Mouse (Mus musculus) E14TG2a.4 (cell line): ENCODE data around the gene Mrps5.

Source experiments
- H3K27me3 ChIP-seq: 2 replicates; pipeline ENCODE4 v1.6.1; 2014; ENCODE audit warnings: low read length, control low read depth; ENCODE audit not compliant: insufficient read depth
- H3K36me3 ChIP-seq: 2 replicates; pipeline ENCODE4 v1.6.1; 2014; ENCODE audit warnings: low read length, control low read depth; ENCODE audit not compliant: insufficient read depth
- H3K4me1 ChIP-seq: replicated peaks from 2 replicates; pipeline ENCODE4 v1.6.1; 2014; ENCODE audit warnings: low read depth, low read length, control low read depth
- H3K4me3 ChIP-seq: replicated peaks from 2 replicates; pipeline ENCODE4 v1.5.1; 2014; ENCODE audit warnings: mild to moderate bottlenecking, low read length
- H3K9me3 ChIP-seq: 2 replicates; pipeline ENCODE4 v1.6.1; 2014; ENCODE audit warnings: low read length, control low read depth
- CTCF ChIP-seq: conservative IDR thresholded peaks from 2 replicates; pipeline ENCODE4 v1.5.1; 2014; ENCODE audit warnings: low read length
- NANOG ChIP-seq: IDR thresholded peaks from 2 replicates; pipeline ENCODE4 v1.6.1; 2014; ENCODE audit warnings: borderline replicate concordance, low read length, mixed read lengths
- POU5F1 ChIP-seq: IDR thresholded peaks from 2 replicates; pipeline ENCODE4 v1.6.1; 2014; ENCODE audit warnings: low read length, borderline replicate concordance

The Mrps5 gene

GRCm38 (mm10) chr2:127586694-127587513 is at the start of gene Mrps5, which contains the start of gene Zfp661:
Gene Mrps5, plus strand, starts transcription at chr2:127587222.
Gene Zfp661, minus strand, starts transcription at chr2:127587094.
- Histone ChIP-seq H3K4me1 (peaks cover 57% of the 10 kb centered on the region), H3K4me3 (peak within 1 kb of the TSS; percentile 97), H3K36me3 (peaks cover 13% of the 10 kb centered on the region), H3K27me3 (peaks cover 3% of the 10 kb centered on the region), H3K9me3 (no peaks in the 10 kb centered on the region)
- TF ChIP-seq NANOG = no peak
- TF ChIP-seq CTCF = no peak
- no peak for TF ChIP-seq POU5F1

DNA sequence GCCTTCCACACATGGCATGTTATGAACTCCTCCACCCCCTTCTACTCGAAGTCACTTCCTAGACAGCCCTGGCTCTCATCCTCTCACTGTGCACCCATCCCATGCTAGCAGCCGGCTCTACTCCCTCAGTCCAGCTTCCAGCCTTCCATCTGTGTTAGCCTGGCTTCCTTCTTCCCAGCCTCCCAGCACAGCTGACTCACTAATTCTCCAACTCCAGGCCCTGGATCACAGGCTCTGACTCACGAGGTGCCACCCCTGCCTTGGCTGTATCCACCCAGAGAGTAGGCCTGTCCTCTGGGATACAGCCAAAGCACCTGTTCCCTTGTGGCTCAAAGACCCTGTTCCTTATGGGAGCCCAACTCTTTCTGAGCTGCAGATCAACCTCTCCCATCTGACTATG is 49.5 kb upstream of the Mrps5 start:
- Histone ChIP-seq H3K4me1 (peaks cover 21% of the 10 kb centered on the region), H3K36me3 (no peaks in the 10 kb centered on the region), H3K27me3 (peaks cover 69% of the 10 kb centered on the region), H3K4me3 (no peak overlapping the region), H3K9me3 (no peaks in the 10 kb centered on the region)
- TF ChIP-seq CTCF (no peak), POU5F1 (no peak), NANOG (no peak)

DNA sequence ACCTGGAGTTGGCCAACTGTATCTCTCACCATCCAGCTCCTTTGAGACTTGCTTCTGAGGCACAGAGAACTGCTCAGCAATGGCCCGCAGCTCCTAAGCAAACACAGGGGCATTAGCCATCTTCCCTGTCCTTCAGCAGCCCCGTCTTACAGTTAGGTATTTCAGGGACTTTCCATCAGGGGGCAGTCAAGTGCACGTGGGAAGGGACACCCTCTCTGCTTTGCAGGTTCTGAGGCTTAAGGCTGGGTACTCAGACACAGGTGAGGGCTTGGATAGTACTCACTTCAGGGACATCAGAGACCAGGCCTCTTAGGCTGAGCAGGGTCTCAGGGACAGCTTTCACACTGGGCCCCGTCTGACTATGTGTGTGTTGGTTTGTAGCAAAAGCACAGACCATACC is 47.5 kb upstream of the Mrps5 start:
- Histone ChIP-seq H3K36me3 (no peaks in the 10 kb centered on the region), H3K9me3 (no peaks in the 10 kb centered on the region), H3K27me3 (peaks cover 77% of the 10 kb centered on the region), H3K4me1 (peaks cover 18% of the 10 kb centered on the region), H3K4me3 (no peak overlapping the region)
- TF ChIP-seq NANOG = no peak
- TF ChIP-seq POU5F1 = no peak
- TF ChIP-seq CTCF = peak; percentile 52

GRCm38 (mm10) chr2:127541185-127541584 is 45.8 kb upstream of the Mrps5 start, which contains the start of gene Prom2:
Gene Prom2, minus strand, starts transcription at chr2:127541467.
- H3K9me3 ChIP-seq = no peaks in the 10 kb centered on the region
- peaks cover 18% of the 10 kb centered on the region for H3K4me1 ChIP-seq
- H3K36me3 ChIP-seq = no peaks in the 10 kb centered on the region
- peaks cover 79% of the 10 kb centered on the region for H3K27me3 ChIP-seq
- no peak for TF ChIP-seq CTCF
- no peak for TF ChIP-seq NANOG
- no peak for TF ChIP-seq POU5F1
- H3K4me3 ChIP-seq = peak within 1 kb of the TSS; percentile 75

- H3K27me3 ChIP-seq = peaks cover 74% of the 10 kb centered on the region
- H3K4me1 ChIP-seq = peaks cover 18% of the 10 kb centered on the region
- H3K4me3 ChIP-seq = peak overlapping the region; percentile 75
- no peaks in the 10 kb centered on the region for H3K36me3 ChIP-seq
- no peaks in the 10 kb centered on the region for H3K9me3 ChIP-seq
- no peak for TF ChIP-seq NANOG
- no peak for TF ChIP-seq POU5F1
- TF ChIP-seq CTCF = no peak
These were observed 45.3 kb upstream of the Mrps5 start for GRCm38 (mm10) chr2:127541697-127542096.

DNA sequence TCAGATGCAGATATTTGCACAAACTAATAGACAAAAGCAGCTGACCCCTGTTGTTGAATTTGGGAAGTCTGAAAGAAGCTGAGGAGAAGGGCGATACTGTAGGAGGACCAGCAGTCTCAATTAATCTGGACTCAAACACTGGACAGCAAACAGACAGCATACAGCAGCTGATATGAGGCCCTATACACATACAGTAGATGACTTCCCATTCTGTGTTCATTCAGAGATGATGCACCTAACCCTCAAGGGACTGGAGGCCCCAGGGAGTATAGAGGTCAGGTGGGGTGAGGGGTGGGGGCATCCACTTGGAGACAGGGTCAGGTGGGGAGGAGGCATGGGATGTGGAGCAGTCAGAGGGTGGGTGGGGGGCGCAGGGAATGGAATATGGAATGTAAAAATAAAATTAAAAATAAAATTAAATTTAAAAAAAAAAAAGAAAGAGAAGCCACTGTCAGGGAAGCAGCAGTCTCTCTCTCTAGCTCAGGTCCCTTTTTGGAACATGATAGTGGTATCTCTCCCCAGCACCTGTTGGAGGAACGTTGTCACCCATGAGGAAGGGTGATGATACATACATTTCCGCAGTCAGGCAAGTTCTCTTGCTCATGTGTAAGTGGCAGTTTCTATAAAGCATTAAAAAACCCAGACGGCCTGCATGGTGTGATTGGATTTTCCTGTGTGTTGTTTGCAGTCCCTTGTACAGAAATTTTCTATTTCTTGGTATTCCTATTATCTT is 38.5 kb upstream of the Mrps5 start:
- Histone ChIP-seq H3K4me3 (no peak overlapping the region), H3K36me3 (no peaks in the 10 kb centered on the region), H3K9me3 (0 out of 2 replicates have a peak, but pooled peaks cover 3% of the 10 kb centered on the region), H3K4me1 (no peaks in the 10 kb centered on the region), H3K27me3 (peaks cover 15% of the 10 kb centered on the region)
- TF ChIP-seq CTCF (no peak), NANOG (no peak), POU5F1 (no peak)

DNA sequence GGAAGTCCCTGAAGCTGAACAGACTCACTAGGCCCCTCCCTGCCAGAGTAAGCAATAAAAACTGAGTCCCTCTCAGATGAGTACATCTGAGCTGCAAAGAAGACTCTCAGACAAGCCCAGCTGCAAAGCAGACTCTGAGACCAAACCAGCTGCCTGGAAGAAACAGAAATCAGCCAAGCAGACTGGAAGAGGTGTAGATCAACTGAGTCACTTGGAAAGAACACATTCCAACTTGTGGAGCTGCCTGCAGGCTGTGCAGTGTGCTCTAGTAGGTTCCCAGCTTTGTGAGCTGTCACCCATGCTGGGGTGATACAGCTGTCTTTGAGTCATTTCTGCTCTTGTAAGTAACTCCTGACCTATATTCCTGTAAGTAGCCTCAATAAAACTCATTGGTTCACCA is 37.3 kb upstream of the Mrps5 start:
- Histone ChIP-seq H3K4me1 (no peaks in the 10 kb centered on the region), H3K9me3 (0 out of 2 replicates have a peak, but pooled peaks cover 3% of the 10 kb centered on the region), H3K4me3 (no peak overlapping the region), H3K27me3 (peaks cover 15% of the 10 kb centered on the region), H3K36me3 (no peaks in the 10 kb centered on the region)
- no peak for TF ChIP-seq NANOG
- no peak for TF ChIP-seq POU5F1
- TF ChIP-seq CTCF = no peak

DNA sequence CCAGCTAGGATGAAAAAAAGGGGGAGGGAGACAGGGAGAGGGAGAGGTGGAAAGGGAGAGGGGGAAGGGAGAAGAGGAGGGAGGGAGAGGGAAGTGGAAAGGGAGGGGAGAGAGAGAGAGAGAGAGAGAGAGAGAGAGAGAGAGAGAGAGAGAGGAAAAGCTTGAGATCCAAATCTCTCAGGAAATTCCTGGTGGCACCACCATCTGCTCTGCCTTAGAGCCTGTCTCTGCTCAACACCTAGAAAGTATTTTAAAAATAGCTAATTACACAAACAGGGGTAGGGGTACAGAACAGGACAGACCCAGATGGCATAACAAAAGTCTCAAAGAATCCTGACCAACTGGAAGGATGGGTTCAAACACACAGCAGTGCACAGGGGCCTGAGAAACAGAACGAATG is 36.6 kb upstream of the Mrps5 start:
- peaks cover 10% of the 10 kb centered on the region; the same call in 1 of the 2 replicates for H3K27me3 ChIP-seq

More for the DNA sequence above, 36.6 kb upstream of the Mrps5 start:
- Histone ChIP-seq H3K9me3 (0 out of 2 replicates have a peak, but pooled peaks cover 3% of the 10 kb centered on the region), H3K4me3 (no peak overlapping the region), H3K4me1 (no peaks in the 10 kb centered on the region), H3K36me3 (no peaks in the 10 kb centered on the region)
- TF ChIP-seq CTCF (no peak), NANOG (no peak), POU5F1 (no peak)
